Mouse (Mus musculus) neutrophil, adult 5-6 weeks (primary cell): ENCODE data around the gene Blm. TPM values are rescaled to one million over a fixed set of nuclear protein-coding genes. Genes with fewer than 3 reads are reported as not detected.
A peak's percentile ranks its signal among the peaks of the same experiment; 100 is the strongest.

Source experiments
- ATAC-seq: fragments of 151-379, 151-347 bp; 2 replicates; pipeline ENCODE4 v1.8.0; 2017; ENCODE audit warnings: mild to moderate bottlenecking, moderate TSS enrichment; ENCODE audit not compliant: insufficient number of reproducible peaks, poor library complexity, low FRiP score, severe bottlenecking; ENCODE audit errors: extremely low read depth
- total RNA-seq: library from RNA; stranded (forward); fragments of 200-1000 nt; gene quantifications from 2 replicates; pipeline ENCODE4 v1.2.3, GENCODE M21; 2017

Blm gene
- total RNA-seq, 1 experiment from 2014 or later: 8.4 TPM

- no peak for ATAC-seq
Measured at GRCm38 (mm10) chr7:80419278-80419677, 115.6 kb downstream of the Blm start.

DNA sequence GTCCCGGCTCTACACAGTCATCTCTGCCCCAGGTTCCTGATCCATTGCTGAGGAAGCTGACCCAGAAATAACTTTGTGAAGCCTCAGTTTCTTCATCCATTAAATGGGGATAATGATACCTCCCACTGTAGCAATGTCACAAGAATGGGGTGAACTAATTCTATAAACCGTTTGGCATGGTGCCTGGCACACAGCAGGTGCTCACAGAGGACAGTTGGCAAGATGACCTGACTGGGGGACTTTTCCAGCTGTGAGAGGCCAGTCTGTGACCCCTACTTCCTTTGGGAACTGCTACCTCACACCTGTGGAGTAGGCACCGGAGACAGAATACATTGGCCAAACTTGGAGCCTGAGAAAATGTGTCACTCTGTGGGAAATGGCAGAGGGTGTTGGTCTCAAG lies 116.9 kb downstream of the Blm start:
- ATAC-seq: no peak

- ATAC-seq: no peak
Measured at GRCm38 (mm10) chr7:80417601-80418000, 117.3 kb downstream of the Blm start.

DNA sequence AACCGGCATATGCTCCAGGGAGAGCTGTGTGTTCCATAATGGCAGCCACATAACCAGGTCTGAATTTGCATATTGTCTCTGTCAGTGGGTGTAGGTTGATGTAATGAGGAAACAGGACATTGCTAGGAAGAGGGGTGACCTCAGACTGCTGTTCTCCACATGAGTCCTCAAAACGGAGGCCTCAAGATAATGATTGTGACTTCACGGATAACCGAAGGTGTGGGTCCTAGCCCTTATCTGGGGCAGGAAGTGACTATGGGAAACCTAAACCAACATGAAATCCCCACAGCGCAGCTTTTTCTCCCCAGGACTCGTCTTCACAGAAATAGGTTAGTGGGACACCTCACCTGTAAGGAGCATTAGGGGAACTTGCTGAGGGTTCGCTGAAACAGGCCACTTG lies 118.0 kb downstream of the Blm start:
- ATAC-seq: peak; percentile 28; the same call in 1 of the 2 replicates

DNA sequence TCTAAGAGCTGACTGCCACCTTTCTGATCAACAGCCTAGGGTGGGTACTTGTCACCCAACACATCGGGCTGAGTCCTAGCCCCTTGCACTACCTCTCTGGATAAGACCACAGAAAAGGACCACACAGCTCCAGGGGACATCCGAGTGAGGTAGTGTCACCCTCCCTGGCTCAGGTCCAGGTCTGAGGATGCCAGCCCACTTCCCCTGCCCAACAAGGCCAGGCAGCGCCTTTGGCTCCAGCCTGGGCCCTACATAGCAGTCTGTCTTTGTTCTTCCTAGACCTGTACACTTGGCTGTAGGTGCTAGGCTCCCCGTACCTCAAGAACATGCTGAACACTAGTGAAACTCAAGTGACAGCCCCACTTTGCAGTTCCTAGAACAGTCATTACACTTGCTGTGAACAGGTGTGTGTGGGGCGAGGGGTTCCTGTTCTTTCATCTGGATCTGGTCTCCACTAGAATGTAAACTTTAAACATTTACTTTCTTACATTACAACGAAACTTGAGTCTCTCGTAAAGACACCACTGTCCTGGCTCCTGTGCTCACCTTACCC lies 120.5 kb downstream of the Blm start:
- no peak for ATAC-seq

DNA sequence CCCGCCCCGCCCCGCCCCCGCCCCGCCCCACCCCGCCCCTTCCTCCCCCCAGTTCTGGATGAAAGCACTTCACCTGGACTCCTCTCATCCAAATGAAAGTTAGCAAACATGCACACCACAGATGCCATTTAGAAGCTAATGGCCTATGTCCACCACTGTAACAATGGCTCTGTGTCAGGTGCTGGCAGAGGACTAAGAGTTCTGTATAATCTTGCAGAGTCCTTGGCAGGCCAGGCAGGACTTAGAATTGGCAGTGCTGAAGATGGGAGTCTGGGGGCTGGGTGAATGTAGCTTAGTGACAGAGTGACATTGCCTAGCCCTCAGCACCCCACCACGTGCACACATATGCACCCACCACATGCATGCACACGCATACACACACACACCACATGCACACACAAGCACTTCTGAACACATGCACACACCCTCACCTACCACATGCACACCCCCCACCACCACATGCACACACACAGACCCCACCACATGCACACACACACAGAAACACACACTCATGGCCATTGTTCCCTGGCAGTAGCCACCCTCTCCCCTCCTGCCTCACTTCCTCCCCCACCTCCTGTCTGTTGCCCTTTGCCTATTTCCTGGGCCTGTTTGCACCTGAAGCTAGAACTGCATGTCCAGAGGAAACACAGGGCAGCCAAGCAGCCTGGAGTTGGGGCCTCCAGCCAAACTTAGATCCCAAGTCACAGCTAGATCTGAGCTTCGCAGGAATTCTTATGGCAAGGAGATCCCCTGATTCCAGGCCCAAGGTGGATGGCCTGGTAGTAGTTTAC lies 121.2 kb downstream of the Blm start:
- no peak for ATAC-seq

DNA sequence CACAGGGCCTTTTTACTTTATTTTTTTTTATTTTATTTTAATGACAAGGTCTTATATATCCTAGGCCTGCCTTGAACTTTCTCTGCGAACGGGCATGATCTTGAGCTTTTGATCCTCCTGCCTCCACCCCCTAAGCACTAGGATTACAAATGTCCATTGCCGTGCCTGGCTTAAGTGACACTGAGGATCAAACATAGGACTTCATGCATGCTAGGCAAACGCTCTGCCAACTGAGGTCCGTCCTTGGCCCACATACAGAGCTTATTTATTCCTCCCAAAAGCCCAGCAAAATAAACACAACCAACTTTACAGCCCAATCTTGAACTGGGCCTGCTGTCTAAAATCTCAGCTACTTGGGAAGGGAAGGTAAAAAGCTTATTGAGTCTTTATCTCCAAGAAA lies 122.1 kb downstream of the Blm start:
- ATAC-seq: no peak

- ATAC-seq: no peak
Measured at GRCm38 (mm10) chr7:80412279-80412678, 122.6 kb downstream of the Blm start.

- ATAC-seq: no peak
Measured at GRCm38 (mm10) chr7:80410380-80410779, 124.5 kb downstream of the Blm start.

GRCm38 (mm10) chr7:80407712-80408111 lies 127.2 kb downstream of the Blm start:
- no peak for ATAC-seq

DNA sequence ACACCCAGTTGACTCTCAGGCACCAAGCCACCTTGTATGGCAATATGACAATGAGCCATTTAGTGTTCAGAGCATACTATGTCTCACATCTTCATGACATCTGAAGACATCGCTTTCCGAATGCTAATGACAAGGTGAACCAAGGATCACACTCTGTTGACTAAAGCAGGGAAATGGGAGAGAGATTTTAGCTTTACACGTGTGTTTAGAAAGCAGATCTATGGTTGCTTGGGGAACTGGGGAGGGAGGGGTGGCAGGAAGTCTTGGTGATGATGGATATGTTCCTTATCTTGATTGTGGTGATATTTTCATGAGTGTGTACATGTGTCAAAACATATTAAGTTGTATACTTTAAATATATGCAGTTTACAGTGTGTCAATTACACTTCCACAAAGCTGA lies 128.7 kb downstream of the Blm start:
- no peak for ATAC-seq

- ATAC-seq: no peak
Measured at GRCm38 (mm10) chr7:80405188-80405695, 129.7 kb downstream of the Blm start, which contains the start of gene Furin. Furin (minus strand) TSS chr7:80405436.

Other genes with a start within 250 kb of the Blm start
- gene Prc1, start 240.7 kb downstream of the Blm start, total RNA-seq: 5.7 and 6.1 TPM in 2 replicates
- gene Rccd1, start 210.7 kb downstream of the Blm start, total RNA-seq: 23.1 and 27.9 TPM in 2 replicates
- 44.4 and 48.0 TPM in 2 replicates for gene Unc45a, start 194.1 kb downstream of the Blm start, total RNA-seq
- gene Hddc3, start 192.0 kb downstream of the Blm start, total RNA-seq: 6.6 and 19.4 TPM in 2 replicates
- 46.7 and 58.4 TPM in 2 replicates for gene Man2a2, start 163.7 kb downstream of the Blm start, total RNA-seq
- 221 and 270 TPM in 2 replicates for gene Fes, start 147.2 kb downstream of the Blm start, total RNA-seq
- 63.9 and 69.6 TPM in 2 replicates for gene Furin, start 129.7 kb downstream of the Blm start, total RNA-seq
- gene Crtc3, start 153.8 kb upstream of the Blm start, total RNA-seq: 34.3 and 36.6 TPM in 2 replicates